Mouse (Mus musculus): ENCODE results near the gene Zscan21.
"Not testable (repeated sequence)": the region's sequence is repeated elsewhere in the genome, so short reads cannot be mapped to it uniquely, and the experiment has no call there.

Zscan21 gene

GRCm38 (mm10) chr5:138116255-138117198 lies at the start of gene Zscan21:
Zscan21 (plus strand) TSS chr5:138116903.
- DNase-seq (ENCODE audit: low read depth, low spot score): peak; percentile 70

GRCm38 (mm10) chr5:138073803-138074202 lies 42.9 kb upstream of the Zscan21 start:
- no peak for DNase-seq (ENCODE audit: low read depth, low spot score)

GRCm38 (mm10) chr5:138075684-138076083 lies 41.0 kb upstream of the Zscan21 start:
- no peak for DNase-seq (ENCODE audit: low read depth, low spot score)

GRCm38 (mm10) chr5:138076148-138076547 lies 40.6 kb upstream of the Zscan21 start:
- DNase-seq (ENCODE audit: low read depth, low spot score): no peak

- no peak for DNase-seq (ENCODE audit: low read depth, low spot score)
Measured at GRCm38 (mm10) chr5:138080456-138080855, 36.2 kb upstream of the Zscan21 start.

- DNase-seq (ENCODE audit: low read depth, low spot score): no peak
Measured at GRCm38 (mm10) chr5:138081446-138081845, 35.3 kb upstream of the Zscan21 start.

GRCm38 (mm10) chr5:138083318-138083900 lies 33.3 kb upstream of the Zscan21 start:
- no peak for DNase-seq (ENCODE audit: low read depth, low spot score)

- DNase-seq (ENCODE audit: low read depth, low spot score): no peak
Measured at GRCm38 (mm10) chr5:138083936-138084335, 32.8 kb upstream of the Zscan21 start.

- DNase-seq (ENCODE audit: low read depth, low spot score): no peak
Measured at GRCm38 (mm10) chr5:138084507-138084906, 32.2 kb upstream of the Zscan21 start.

- peak; percentile 63 for DNase-seq (ENCODE audit: low read depth, low spot score)
Measured at GRCm38 (mm10) chr5:138084996-138085395, 31.7 kb upstream of the Zscan21 start, which contains the start of gene Zkscan1. Zkscan1 (plus strand) TSS chr5:138085084.

GRCm38 (mm10) chr5:138085421-138085911 lies 31.2 kb upstream of the Zscan21 start:
- DNase-seq (ENCODE audit: low read depth, low spot score): no peak

- no peak for DNase-seq (ENCODE audit: low read depth, low spot score)
Measured at GRCm38 (mm10) chr5:138086842-138087241, 29.9 kb upstream of the Zscan21 start.

- DNase-seq (ENCODE audit: low read depth, low spot score): no peak
Measured at GRCm38 (mm10) chr5:138088366-138088765, 28.3 kb upstream of the Zscan21 start.

GRCm38 (mm10) chr5:138089108-138089551 lies 27.6 kb upstream of the Zscan21 start:
- DNase-seq (ENCODE audit: low read depth, low spot score): no peak

GRCm38 (mm10) chr5:138090271-138090670 lies 26.4 kb upstream of the Zscan21 start:
- peak; percentile 18 for DNase-seq (ENCODE audit: low read depth, low spot score)

GRCm38 (mm10) chr5:138090737-138091136 lies 26.0 kb upstream of the Zscan21 start:
- DNase-seq (ENCODE audit: low read depth, low spot score): no peak

- no peak for DNase-seq (ENCODE audit: low read depth, low spot score)
Measured at GRCm38 (mm10) chr5:138092771-138093170, 23.9 kb upstream of the Zscan21 start.

GRCm38 (mm10) chr5:138094474-138094873 lies 22.2 kb upstream of the Zscan21 start:
- no peak for DNase-seq (ENCODE audit: low read depth, low spot score)

GRCm38 (mm10) chr5:138104976-138105375 lies 11.7 kb upstream of the Zscan21 start:
- no peak for DNase-seq (ENCODE audit: low read depth, low spot score)

GRCm38 (mm10) chr5:138107130-138107529 lies 9.6 kb upstream of the Zscan21 start:
- DNase-seq (ENCODE audit: low read depth, low spot score): no peak

GRCm38 (mm10) chr5:138109847-138110396 lies 6.8 kb upstream of the Zscan21 start:
- not testable (repeated sequence) for DNase-seq (ENCODE audit: low read depth, low spot score)
